In genomic region chr3:95993881-95994280, GRCm38 (mm10) we compare ENCODE assay signal across 8 mouse cellular contexts. TPM values are rescaled to one million over a fixed set of nuclear protein-coding genes. Genes with fewer than 3 reads are reported as not detected.
DNase-seq lines count a peak whose midpoint lies in the region; ATAC-seq lines count a peak whose summit lies in the region.

No protein-coding gene starts in this region.

- peak overlapping the region; percentile 97 for H3K9ac ChIP-seq in heart, embryonic 16.5 days (ENCODE audit: low read length)
- H3K9ac ChIP-seq in midbrain, embryonic 15.5 days, result peak overlapping the region; percentile 96

- peak overlapping the region; percentile 73 for H3K4me2 ChIP-seq in heart, embryonic 16.5 days (ENCODE audit: low read depth, low read length)
- H3K4me2 ChIP-seq in midbrain, embryonic 15.5 days, result peak overlapping the region; percentile 83

- DNase-seq in embryo, embryonic 10 days (ENCODE audit: low spot score), result peak; percentile 71
- DNase-seq in embryo, embryonic 9.5 days (ENCODE audit: extremely low spot score), result no peak
- DNase-seq in cerebellum, postnatal 36 days, result peak; percentile 76 to 78
- DNase-seq in kidney, postnatal 36 days, result peak; percentile 70 to 72

- 0 out of 2 replicates have a peak, but pooled peaks have one; percentile 11 for ATAC-seq in heart, embryonic 16.5 days (replicated peaks; ENCODE audit: extremely low read depth, insufficient read depth, low FRiP score)
- no peak for ATAC-seq in midbrain, embryonic 15.5 days (replicated peaks)
- ATAC-seq in erythroid progenitor cell, adult 5-6 weeks (replicated peaks; ENCODE audit: low FRiP score, poor library complexity, severe bottlenecking), result no peak
- no peak for ATAC-seq in CD4-positive, CD25-positive, alpha-beta regulatory T cell, adult 4 months

- H3K4me1 ChIP-seq in heart, embryonic 16.5 days (ENCODE audit: control insufficient read depth, insufficient read depth, low read length), result peaks cover 45% of the 10 kb centered on the region
- peaks cover 41% of the 10 kb centered on the region for H3K4me1 ChIP-seq in midbrain, embryonic 15.5 days

- no peaks in the 10 kb centered on the region for H3K27me3 ChIP-seq in heart, embryonic 16.5 days (ENCODE audit: control insufficient read depth, insufficient read depth, low read length)
- no peaks in the 10 kb centered on the region for H3K27me3 ChIP-seq in midbrain, embryonic 15.5 days (replicated peaks)

- peaks cover 36% of the 10 kb centered on the region for H3K36me3 ChIP-seq in heart, embryonic 16.5 days (ENCODE audit: control insufficient read depth, insufficient read depth)
- peaks cover 25% of the 10 kb centered on the region for H3K36me3 ChIP-seq in midbrain, embryonic 15.5 days (replicated peaks)

- H3K4me3 ChIP-seq in heart, embryonic 16.5 days (ENCODE audit: low read length), result peak overlapping the region; percentile 73
- peak overlapping the region; percentile 76 for H3K4me3 ChIP-seq in midbrain, embryonic 15.5 days

- H3K27ac ChIP-seq in heart, embryonic 16.5 days (ENCODE audit: low read length), result peak overlapping the region; percentile 96
- H3K27ac ChIP-seq in midbrain, embryonic 15.5 days, result peak overlapping the region; percentile 98

- H3K9me3 ChIP-seq in heart, embryonic 16.5 days (replicated peaks; ENCODE audit: control insufficient read depth, low read length), result no peaks in the 10 kb centered on the region
- no peaks in the 10 kb centered on the region for H3K9me3 ChIP-seq in midbrain, embryonic 15.5 days

- WGBS in heart, embryonic 16.5 days, result 8% methylated on average over 4 of the region's 4 CpGs
- WGBS in midbrain, embryonic 15.5 days, result 21% methylated on average over 4 of the region's 4 CpGs

RNA-seq across cellular contexts. Expression of gene Plekho1, which starts 1.9 kb away (rescaled TPM):
- polyA plus RNA-seq in heart, embryonic 16.5 days (2015; fragmentation: Nextera tagmentation; extraction: Ambion mirVana), result 63.3 and 67.1 TPM in 2 replicates
- polyA plus RNA-seq in midbrain, embryonic 15.5 days (2015; fragmentation: Nextera tagmentation; extraction: Ambion mirVana), result 59.3 and 63.1 TPM in 2 replicates
- total RNA-seq in erythroid progenitor cell, adult 5-6 weeks (2015; ENCODE audit: low replicate concordance), result 12.6 and 13.4 TPM in 2 replicates
- total RNA-seq in erythroid progenitor cell, adult 5-6 weeks (2017; ENCODE audit: low replicate concordance), result 8.6 and 18.6 TPM in 2 replicates
- polyA plus RNA-seq in CD4-positive, CD25-positive, alpha-beta regulatory T cell, adult 4 months (2017; shearing (Covaris generic)), result 10 to 100 TPM in 1 of 2 experiments, 1 to 10 TPM in 1; 9.8 to 10.1 TPM
